Mouse (Mus musculus) gastrocnemius, postnatal 4 days (tissue): ENCODE data around the gene 4930595D18Rik. TPM values are rescaled to one million over a fixed set of nuclear protein-coding genes. Genes with fewer than 3 reads are reported as not detected.

ENCODE experiments used
- DNase-seq, 2 experiments: peaks; one replicate each; pipeline ENCODE4 v3.0.0; 2021 to 2022; ENCODE audit warnings: low spot score in 2 of 2, mixed read lengths in 2 of 2
- long read RNA-seq, 2 experiments: library from polyadenylated mRNA; stranded (forward); transcript quantifications; one replicate each; pipeline ENCODE4 v2.0.0; 2021
- total RNA-seq, 2 experiments: library from RNA; stranded (reverse); gene quantifications; 2 replicates each; pipeline ENCODE4 v1.2.3; 2021

The 4930595D18Rik gene
- total RNA-seq: under 1 TPM in 1 of 2 experiments, not detected in 1; 0.34 TPM
- long read RNA-seq, experiment 1: 0 reads
- long read RNA-seq, experiment 2: 0 reads

DNA sequence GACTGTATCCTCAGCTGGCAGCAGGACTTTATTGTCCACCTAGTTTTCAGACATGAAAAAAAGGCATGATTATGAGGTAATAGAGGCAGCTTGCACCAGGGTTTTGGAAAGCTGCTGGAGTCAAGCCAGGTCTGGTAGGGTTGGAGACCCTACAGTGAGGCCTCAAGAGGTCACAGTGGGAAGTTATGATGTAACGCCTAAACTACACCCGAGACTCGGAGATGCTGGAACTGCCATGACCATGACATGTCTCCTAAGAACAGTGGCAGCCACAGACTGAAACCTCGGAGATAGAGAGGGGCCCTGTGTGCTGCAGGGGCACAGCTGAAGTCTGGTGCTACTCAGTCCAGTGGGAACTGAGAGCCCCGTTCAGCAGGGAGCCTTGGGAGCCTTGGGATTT, at the start of gene 4930595D18Rik:
TSS of gene 4930595D18Rik (minus strand) at position 16 of the 400 bp plus-strand sequence.
- DNase-seq: no peak

DNA sequence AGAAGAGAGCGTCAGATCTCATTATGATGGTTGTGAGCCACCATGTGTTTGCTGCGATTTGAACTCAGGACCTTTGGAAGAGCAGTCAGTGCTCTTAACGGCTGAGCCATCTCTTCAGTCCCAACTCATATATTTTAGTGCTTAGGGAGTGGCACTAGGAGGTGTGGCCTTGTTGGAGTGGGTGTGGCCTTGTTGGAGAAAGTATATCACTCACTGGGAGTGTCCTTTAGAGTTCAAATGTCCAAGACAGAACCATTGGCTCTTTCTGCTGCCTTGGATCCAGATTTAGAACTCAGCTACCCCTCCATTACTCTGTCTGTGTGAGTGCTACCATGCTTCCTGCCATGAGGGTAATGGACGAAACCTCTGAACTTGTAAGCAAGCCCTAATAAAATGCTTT, 49.5 kb upstream of the 4930595D18Rik start:
- no peak for DNase-seq

DNA sequence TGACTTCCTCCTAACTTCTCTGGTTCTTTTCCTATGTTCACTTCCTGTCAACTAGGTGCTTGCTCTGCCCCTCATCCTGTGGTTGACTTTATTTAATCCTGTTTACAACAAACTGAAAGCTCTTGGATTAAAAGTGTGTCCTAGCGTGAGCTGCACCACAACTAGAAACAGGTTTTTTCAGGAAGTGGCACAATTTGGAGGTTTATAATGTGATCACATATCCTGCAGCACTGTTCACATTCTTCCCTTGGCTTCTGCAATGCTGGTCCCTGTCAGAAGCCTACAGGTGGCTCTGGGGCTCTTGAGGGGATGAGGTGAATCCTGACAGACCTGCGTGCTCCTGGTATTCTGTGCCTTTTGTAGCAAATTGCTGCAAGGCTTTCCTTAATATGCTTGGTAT, 46.5 kb upstream of the 4930595D18Rik start:
- no peak for DNase-seq

- no peak for DNase-seq
Measured at GRCm38 (mm10) chr12:111228488-111228887, 44.2 kb upstream of the 4930595D18Rik start.

GRCm38 (mm10) chr12:111227410-111227809, 43.1 kb upstream of the 4930595D18Rik start:
- no peak for DNase-seq

DNA sequence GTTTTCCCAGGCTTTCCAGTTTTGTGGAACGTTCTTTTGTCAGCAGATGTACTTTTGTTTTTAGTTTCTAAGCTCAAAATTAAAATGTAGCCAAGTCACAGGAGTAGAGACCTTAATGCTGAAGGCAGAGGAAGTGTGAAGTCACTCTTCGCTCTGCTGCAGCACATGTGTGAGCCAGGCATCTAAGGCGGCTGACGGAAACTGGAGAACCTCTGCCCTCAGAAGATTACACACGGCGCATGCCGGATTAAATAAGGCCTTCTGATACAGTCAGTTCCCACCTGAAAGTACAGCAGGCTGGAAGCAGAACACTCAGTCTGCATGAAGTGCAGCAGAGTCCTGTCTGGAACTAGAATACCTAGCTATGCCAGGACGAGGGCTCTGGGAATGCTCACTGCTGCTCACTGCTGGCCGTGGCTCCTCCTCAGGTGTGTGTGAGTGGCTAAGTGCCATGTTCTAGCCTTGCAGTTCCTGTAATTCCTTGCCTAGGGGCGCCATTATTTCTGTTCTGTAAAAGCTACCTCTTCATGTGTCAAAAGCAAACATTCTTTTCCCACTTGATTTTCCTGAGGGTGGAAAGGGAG, 41.0 kb upstream of the 4930595D18Rik start:
- no peak for DNase-seq

DNA sequence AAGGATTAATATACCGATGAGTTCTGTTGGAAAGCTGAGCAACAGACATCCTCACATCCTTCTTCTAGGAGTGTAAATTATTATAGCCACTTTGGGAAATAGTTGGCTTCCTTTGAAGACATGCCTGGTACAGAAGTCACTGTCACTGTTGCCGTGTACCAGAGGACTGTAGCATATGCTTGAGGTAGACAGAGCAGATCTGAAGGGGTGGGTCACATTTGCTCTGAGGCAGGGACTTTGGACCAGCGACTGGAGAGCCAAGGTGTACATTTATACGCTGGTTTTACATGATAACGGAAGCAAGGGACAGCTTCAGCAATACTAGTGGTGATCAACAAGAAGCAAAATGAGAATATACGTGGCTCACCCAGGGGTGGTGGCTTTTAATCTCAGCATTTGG, 34.6 kb upstream of the 4930595D18Rik start:
- no peak for DNase-seq

DNA sequence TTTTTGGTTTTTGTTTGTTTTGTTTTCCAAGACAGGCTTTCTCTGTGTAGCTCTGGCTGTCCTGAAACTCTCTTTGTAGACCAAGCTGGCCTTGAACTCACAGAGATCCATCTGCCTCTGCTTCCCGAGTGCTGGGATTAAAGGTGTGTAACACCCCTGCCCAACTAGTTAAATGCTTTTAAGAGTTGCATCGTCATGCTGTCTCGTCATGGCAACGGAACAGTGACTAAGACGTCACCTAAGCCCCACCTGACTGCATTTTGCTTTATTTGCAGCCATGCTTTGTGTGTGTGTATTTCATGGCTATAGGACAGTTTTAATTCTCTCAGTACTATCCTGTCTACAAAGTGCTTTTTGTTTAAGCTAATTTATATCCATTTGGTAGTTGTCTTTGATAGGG, 27.4 kb upstream of the 4930595D18Rik start:
- no peak for DNase-seq

DNA sequence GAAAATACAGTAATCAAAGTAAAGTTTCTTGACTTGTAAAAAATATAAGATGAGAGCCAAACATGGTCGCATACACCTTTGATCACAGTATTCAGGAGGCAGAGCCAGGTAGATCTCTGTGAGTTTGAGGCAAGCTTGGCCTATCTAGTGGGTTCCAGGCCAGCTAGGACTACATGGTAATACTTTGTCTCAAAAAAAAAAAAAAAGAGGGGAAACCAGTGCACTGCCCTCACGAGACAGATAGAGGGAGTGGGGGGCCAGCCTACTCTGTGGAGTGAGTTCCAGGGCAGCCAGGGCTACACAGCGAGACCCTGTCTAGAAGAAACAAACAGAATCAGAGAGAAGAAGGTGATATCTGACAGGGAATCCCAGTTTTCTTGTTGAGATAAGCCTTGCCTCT, 23.4 kb upstream of the 4930595D18Rik start:
- no peak for DNase-seq

DNA sequence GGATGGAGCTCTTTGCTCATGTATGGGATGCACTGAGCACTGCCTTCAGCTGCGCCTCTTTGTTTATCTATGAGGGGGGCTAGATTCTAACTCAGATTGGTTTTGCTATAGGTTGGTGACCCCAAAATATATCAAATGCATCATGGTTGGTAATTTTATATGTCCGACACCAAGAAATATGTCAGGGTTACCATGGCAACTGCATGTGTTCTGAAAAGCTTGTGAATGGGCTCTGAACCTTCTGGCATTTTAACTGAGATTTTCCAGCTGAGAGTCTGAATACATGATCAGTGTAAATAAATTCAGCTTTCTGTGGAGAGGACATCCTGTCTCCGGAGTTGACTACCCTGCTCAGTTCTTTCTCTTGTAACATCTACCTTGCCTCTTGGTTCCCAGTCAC, 19.7 kb upstream of the 4930595D18Rik start:
- DNase-seq: no peak

GRCm38 (mm10) chr12:111203076-111203475, 18.8 kb upstream of the 4930595D18Rik start:
- no peak for DNase-seq

DNA sequence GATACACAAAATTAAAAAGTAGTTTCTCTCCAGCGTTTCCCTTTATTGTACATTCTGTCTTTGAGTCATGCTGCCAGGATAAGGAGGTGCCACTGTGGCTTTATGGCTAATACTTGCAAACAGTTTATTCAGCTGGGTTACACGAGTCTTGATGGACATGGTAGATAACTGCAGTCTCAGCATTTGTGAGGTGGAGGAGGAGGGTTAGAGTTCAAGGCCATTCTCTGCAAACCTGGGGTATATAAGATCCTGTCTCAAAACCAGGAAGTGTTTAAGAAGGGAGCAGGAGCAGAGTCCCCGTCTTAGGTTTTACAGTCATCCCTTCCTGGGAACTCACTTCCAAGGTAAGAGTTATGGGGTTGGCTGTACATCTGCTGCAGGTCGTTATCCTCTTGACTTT, 12.3 kb upstream of the 4930595D18Rik start:
- DNase-seq: no peak

- DNase-seq: no peak
Measured at GRCm38 (mm10) chr12:111193331-111193730, 9.0 kb upstream of the 4930595D18Rik start.

DNA sequence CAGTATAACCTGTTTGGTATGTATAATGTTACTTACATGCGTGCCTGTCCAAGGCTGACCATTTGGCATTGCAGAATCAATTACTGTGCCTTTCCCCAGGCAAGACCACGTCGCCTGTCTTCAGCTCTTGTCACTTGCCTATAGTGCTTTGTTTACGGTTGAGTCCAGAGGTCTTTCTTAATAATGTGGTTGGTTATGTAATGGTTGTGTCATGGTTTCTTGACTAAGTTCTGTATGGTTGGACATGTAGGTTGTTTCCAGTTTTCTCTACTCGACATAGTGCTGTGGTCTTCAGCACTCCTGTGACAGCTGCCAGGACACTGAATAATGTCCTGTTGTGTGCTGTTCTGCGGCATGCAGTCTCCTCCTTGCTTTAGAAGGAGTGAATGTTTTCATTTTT, 8.5 kb upstream of the 4930595D18Rik start:
- DNase-seq: no peak

GRCm38 (mm10) chr12:111190891-111191290, 6.6 kb upstream of the 4930595D18Rik start:
- DNase-seq: no peak

- DNase-seq: no peak
Measured at GRCm38 (mm10) chr12:111190355-111190754, 6.1 kb upstream of the 4930595D18Rik start.

DNA sequence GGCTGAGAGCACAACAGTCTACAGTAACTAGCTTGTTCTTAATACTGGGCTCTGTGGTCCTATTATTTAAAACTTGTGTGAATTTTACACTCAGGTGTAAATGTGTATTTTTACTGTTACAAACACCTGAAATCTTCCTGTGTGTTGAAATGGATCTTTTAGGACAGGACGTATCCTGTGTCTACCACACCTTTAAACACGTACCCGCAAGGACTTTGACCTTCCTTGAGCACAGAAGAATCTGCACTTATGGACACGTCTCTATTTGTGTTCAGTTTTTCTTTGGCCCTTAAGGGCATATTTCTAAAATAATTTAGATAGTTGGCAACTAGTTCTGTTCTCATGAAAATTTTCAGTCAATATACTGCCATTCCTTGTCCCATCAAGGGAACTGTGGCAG, 4.0 kb upstream of the 4930595D18Rik start:
- no peak for DNase-seq

DNA sequence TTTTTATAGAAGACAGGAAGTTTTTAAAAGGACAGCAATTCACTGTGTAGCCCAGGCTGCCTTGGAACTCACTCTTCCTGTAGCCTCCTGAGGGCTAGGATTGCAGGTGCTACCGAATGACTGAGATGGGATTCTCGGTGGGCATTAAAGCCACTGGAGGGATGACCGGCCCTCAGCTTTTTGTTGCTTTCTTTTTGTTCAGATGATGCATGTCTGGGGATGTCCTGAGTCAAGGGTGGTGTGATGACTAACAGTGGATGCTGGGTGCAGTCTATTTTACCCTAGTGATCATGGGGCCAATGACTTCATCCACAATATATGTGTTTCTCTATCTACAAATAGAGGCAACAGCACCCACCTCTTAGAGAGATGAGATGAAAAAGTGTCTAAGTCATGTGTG, 2.7 kb upstream of the 4930595D18Rik start:
- no peak for DNase-seq

DNA sequence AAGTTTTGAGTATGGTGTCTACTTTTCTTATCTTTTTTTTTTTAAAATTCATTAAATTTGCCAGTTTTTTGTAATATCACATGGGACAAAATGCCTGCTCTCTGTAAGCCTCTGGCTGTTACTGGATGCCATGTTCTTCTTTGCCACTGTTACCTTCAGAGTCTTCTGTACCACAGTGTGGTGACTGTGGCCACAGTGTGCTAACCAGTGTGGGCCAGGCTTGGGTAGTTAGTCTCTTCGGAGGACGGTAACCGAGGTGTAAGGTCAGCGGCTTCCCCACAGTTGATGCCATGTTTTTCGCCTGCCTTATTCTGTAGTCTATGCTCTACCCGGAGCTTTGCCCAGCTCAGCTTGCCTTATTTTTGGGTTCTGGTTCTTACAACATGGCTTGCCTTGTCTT, 1.9 kb downstream of the 4930595D18Rik start:
- DNase-seq: no peak

DNA sequence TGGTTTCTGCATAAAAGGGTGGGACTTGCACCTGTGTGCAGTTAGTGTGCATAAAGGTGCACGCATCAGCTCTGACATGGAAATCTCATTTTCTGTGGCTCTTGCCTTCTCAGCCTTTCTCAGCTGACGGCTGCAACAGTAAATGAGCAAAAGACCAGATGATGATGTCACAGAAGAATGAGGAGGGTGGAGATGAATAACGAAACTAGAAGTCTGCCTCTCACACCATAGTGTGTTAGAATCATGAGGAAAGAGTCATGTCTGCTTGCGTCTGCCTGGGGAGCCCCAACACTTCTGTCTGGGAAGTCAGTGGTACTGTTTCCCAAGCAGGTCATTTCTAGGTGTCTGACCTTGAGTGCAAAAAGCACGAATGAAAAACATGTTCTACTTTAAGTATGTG, 2.4 kb downstream of the 4930595D18Rik start:
- no peak for DNase-seq

- DNase-seq: no peak
Measured at GRCm38 (mm10) chr12:111178772-111179171, 5.5 kb downstream of the 4930595D18Rik start.

DNA sequence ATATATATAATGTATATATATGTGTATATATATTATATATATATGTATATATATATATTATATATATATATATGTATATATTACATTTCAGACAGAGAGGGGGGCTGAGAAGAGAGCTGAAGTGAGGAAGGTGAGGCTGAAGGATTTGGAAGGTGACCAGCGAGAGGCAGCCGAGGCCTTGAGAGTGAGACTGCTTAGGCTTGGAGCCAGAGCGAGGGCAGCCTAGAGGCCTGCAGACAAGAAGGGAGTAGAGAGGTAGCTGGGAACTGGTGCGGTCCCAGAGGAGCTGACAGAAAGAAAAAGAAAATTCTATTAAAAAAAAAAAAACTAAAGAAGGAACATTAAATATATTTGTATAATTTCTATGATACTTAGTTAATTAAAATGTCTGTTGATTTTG, 15.4 kb downstream of the 4930595D18Rik start:
- no peak for DNase-seq

- DNase-seq: peak; percentile 43 to 44
Measured at GRCm38 (mm10) chr12:111166681-111167289, 17.5 kb downstream of the 4930595D18Rik start.
